Mouse (Mus musculus) liver, embryonic 14.5 days (tissue): Measurements from ENCODE around the gene Irf2.

Source experiments
- CTCF ChIP-seq: IDR thresholded peaks from 2 replicates; pipeline ENCODE4 v1.5.1; 2016; ENCODE audit warnings: antibody characterized with exemption, low read depth, control low read depth
- EP300 ChIP-seq: IDR thresholded peaks from 2 replicates; pipeline ENCODE4 v1.6.1; 2016; ENCODE audit warnings: antibody characterized with exemption, low read depth

- TF ChIP-seq CTCF (no peak), EP300 (peak; percentile 58)
Observed at GRCm38 (mm10) chr8:46737421-46737820, 2.1 kb upstream of the Irf2 start.
